Mouse (Mus musculus) lung, embryonic 16.5 days (tissue): ENCODE measurements around the gene Flrt2. TPM values are rescaled to one million over a fixed set of nuclear protein-coding genes. Genes with fewer than 3 reads are reported as not detected.

ENCODE experiments used
- ATAC-seq: fragments of 200-750 bp; cut with Nextera tagmentation; 2 replicates; pipeline ENCODE4 v1.8.0; 2017; ENCODE audit warnings: low read depth, mild to moderate bottlenecking, moderate library complexity
- H3K27ac ChIP-seq: fragments of 300-500 bp; sonication (generic); 2 replicates; pipeline ENCODE4 v1.5.1; 2014; ENCODE audit warnings: mild to moderate bottlenecking, control low read depth, low read length
- H3K27me3 ChIP-seq: fragments of 300-500 bp; sonication (generic); 2 replicates; pipeline ENCODE4 v1.6.1; 2014; ENCODE audit warnings: low read depth, low read length, mixed read lengths; ENCODE audit not compliant: control insufficient read depth, insufficient read depth
- H3K36me3 ChIP-seq: fragments of 300-500 bp; sonication (generic); 2 replicates; pipeline ENCODE4 v1.6.1; 2014; ENCODE audit warnings: low read length; ENCODE audit not compliant: control insufficient read depth, insufficient read depth
- H3K4me1 ChIP-seq: fragments of 300-500 bp; sonication (generic); replicated peaks from 2 replicates; pipeline ENCODE4 v1.6.1; 2014; ENCODE audit warnings: low read length, mixed read lengths; ENCODE audit not compliant: control insufficient read depth, insufficient read depth
- H3K4me2 ChIP-seq: fragments of 300-500 bp; sonication (generic); 2 replicates; pipeline ENCODE4 v1.6.1; 2014; ENCODE audit warnings: low read depth, low read length, control low read depth
- H3K4me3 ChIP-seq: fragments of 300-500 bp; sonication (generic); 2 replicates; pipeline ENCODE4 v1.5.1; 2014; ENCODE audit warnings: mild to moderate bottlenecking, low read length, control low read depth
- H3K9ac ChIP-seq: fragments of 300-500 bp; sonication (generic); 2 replicates; pipeline ENCODE4 v1.6.1; 2014; ENCODE audit warnings: low read length, control low read depth
- H3K9me3 ChIP-seq: fragments of 300-500 bp; sonication (generic); 2 replicates; pipeline ENCODE4 v1.6.1; 2016; ENCODE audit warnings: low read length; ENCODE audit not compliant: control insufficient read depth
- WGBS: fragments of 180-500 bp; shearing (Covaris S2); extraction: QIAGEN DNeasy Blood & Tissue Kit; methylation state at CpG from one replicate; pipeline ENCODE4 v1.1.7; 2014; 5-methylcytosine and 5-hydroxymethylcytosine counted together
- polyA plus RNA-seq: library from polyadenylated mRNA; unstranded; fragments of >200 nt; fragmentation: Nextera tagmentation; extraction: Ambion mirVana; gene quantifications from 2 replicates; pipeline ENCODE4 v1.2.1, GENCODE M21; 2015

Gene Flrt2
- polyA plus RNA-seq, 1 experiment from 2014 or later: 11.0 TPM

DNA sequence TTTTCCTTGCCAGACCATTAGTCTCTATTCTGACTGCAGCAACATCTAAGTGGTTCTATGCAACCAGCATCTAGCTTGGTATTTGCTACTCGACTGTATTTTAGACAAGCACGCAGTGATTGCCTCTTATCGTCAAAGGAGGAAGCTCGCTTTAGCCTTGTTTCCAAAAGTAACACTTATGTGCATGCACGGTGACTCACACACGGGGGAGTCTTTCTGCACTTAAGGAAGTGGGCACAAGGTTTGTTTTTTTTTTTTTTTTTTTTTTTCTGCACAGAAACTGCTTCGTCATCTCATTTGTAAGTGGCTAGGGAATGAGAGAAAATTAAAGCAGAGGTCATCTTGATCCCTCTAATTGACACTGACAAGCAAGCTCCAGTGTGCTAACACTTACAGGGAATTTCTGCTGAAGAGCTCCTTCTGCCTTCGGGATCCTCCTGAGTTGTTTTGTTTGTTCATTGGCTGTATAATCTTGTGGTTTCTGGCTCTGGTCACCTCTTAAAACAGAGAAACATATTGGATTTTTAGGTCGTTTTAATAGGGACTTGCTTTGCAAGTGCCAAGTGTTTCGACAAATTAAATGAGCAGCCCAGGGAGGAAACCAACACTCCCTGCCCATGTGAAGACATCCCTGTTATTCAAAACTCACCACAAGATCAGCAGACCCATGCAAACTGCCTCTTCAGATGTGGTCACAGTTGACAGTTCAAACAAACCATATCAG, 55.0 kb downstream of the Flrt2 start:
- Histone ChIP-seq H3K4me2 (no peak overlapping the region), H3K9ac (no peak overlapping the region), H3K4me1 (peaks cover 13% of the 10 kb centered on the region), H3K4me3 (no peak overlapping the region), H3K27me3 (no peaks in the 10 kb centered on the region), H3K9me3 (no peaks in the 10 kb centered on the region), H3K27ac (no peak overlapping the region), H3K36me3 (no peaks in the 10 kb centered on the region)
- WGBS: 30% methylated on average over 10 of the region's 10 CpGs
- ATAC-seq: 0 out of 2 replicates have a peak, but pooled peaks have one; percentile 36

DNA sequence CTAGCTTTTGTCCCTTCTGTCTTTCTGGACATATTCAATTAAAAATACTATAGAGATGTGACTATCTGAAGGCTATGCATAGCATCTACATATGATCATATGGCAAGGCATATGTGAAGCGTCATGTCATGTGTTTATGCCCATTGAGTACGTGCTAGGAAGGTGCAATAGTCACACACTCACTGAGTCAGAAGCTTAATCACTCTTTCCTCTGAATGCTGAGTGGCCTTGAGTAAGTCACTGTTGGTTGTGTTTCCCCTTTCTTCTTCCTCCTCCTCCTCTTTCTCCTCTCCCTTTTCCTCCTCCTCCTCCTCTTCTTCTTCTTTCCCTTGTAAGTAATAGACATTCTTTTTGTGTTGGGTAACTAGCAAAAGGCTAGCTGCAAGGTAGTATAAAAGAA, 56.7 kb downstream of the Flrt2 start:
- Histone ChIP-seq H3K4me2 (no peak overlapping the region), H3K27me3 (no peaks in the 10 kb centered on the region), H3K4me3 (no peak overlapping the region), H3K27ac (no peak overlapping the region), H3K9ac (no peak overlapping the region), H3K4me1 (peaks cover 8% of the 10 kb centered on the region), H3K9me3 (no peaks in the 10 kb centered on the region), H3K36me3 (no peaks in the 10 kb centered on the region)
- no peak for ATAC-seq
- WGBS: 83% methylated on average over 2 of the region's 2 CpGs

- no peaks in the 10 kb centered on the region for H3K27me3 ChIP-seq
- H3K36me3 ChIP-seq: no peaks in the 10 kb centered on the region
- no peaks in the 10 kb centered on the region for H3K9me3 ChIP-seq
- no peak overlapping the region for H3K27ac ChIP-seq
- H3K9ac ChIP-seq: no peak overlapping the region
- H3K4me2 ChIP-seq: no peak overlapping the region
- ATAC-seq: no peak
- H3K4me3 ChIP-seq: no peak overlapping the region
- peaks cover 7% of the 10 kb centered on the region for H3K4me1 ChIP-seq
- WGBS: 70% methylated on average over 2 of the region's 2 CpGs
Measured at GRCm38 (mm10) chr12:95749248-95749647, 57.2 kb downstream of the Flrt2 start.

GRCm38 (mm10) chr12:95759212-95759746, 67.3 kb downstream of the Flrt2 start:
- H3K36me3 ChIP-seq: no peaks in the 10 kb centered on the region
- ATAC-seq: peak; percentile 95
- 36% methylated on average over 5 of the region's 5 CpGs for WGBS
- H3K4me3 ChIP-seq: no peak overlapping the region
- no peak overlapping the region for H3K27ac ChIP-seq
- H3K4me2 ChIP-seq: no peak overlapping the region; the same call in 1 of the 2 replicates
- H3K9me3 ChIP-seq: no peaks in the 10 kb centered on the region
- H3K4me1 ChIP-seq: 0 out of 2 replicates have a peak, but pooled peaks cover 2% of the 10 kb centered on the region
- no peaks in the 10 kb centered on the region for H3K27me3 ChIP-seq
- H3K9ac ChIP-seq: no peak overlapping the region

GRCm38 (mm10) chr12:95765255-95765654, 73.2 kb downstream of the Flrt2 start:
- Histone ChIP-seq H3K27ac (no peak overlapping the region), H3K4me1 (no peaks in the 10 kb centered on the region), H3K9ac (no peak overlapping the region), H3K36me3 (no peaks in the 10 kb centered on the region), H3K9me3 (no peaks in the 10 kb centered on the region), H3K4me3 (no peak overlapping the region), H3K4me2 (no peak overlapping the region), H3K27me3 (no peaks in the 10 kb centered on the region)
- ATAC-seq: no peak
- 87% methylated on average over 4 of the region's 4 CpGs for WGBS

GRCm38 (mm10) chr12:95769041-95769440, 77.0 kb downstream of the Flrt2 start:
- no peak for ATAC-seq
- WGBS: 82% methylated on average over 2 of the region's 2 CpGs
- H3K4me2 ChIP-seq: no peak overlapping the region
- H3K36me3 ChIP-seq: no peaks in the 10 kb centered on the region
- H3K4me1 ChIP-seq: no peaks in the 10 kb centered on the region
- no peak overlapping the region for H3K4me3 ChIP-seq
- no peaks in the 10 kb centered on the region for H3K9me3 ChIP-seq
- no peak overlapping the region for H3K9ac ChIP-seq
- no peaks in the 10 kb centered on the region for H3K27me3 ChIP-seq
- no peak overlapping the region for H3K27ac ChIP-seq

GRCm38 (mm10) chr12:95770251-95770650, 78.2 kb downstream of the Flrt2 start:
- H3K4me1 ChIP-seq: no peaks in the 10 kb centered on the region
- H3K4me3 ChIP-seq: no peak overlapping the region
- H3K9me3 ChIP-seq: no peaks in the 10 kb centered on the region
- ATAC-seq: no peak
- H3K9ac ChIP-seq: no peak overlapping the region
- H3K4me2 ChIP-seq: no peak overlapping the region
- no peak overlapping the region for H3K27ac ChIP-seq
- no peaks in the 10 kb centered on the region for H3K27me3 ChIP-seq
- no peaks in the 10 kb centered on the region for H3K36me3 ChIP-seq
- 50% methylated on average over 3 of the region's 3 CpGs for WGBS

DNA sequence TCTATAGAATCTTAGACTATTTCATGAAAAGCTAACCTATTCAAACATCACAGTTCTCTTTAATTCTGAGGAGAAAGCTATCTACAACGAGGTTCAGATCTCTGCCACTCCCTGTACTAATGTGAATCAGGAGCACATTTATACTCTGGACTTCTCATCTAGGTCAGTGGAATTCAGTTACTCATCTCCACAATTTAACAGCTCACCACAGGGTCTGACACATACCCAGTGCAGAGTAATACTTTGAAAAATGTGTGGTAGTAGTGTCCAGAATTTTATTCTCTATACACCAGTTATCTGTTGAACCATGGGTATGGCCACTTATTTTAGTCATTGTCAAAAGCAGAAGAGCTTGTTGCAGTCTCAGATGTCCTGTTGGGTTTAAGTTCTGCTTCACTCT, 98.1 kb downstream of the Flrt2 start:
- Histone ChIP-seq H3K4me3 (no peak overlapping the region), H3K4me1 (no peaks in the 10 kb centered on the region), H3K9ac (no peak overlapping the region), H3K4me2 (no peak overlapping the region), H3K27me3 (no peaks in the 10 kb centered on the region), H3K9me3 (no peaks in the 10 kb centered on the region), H3K27ac (no peak overlapping the region), H3K36me3 (no peaks in the 10 kb centered on the region)
- WGBS: 56% methylated on average over 1 of the region's 1 CpGs
- ATAC-seq: no peak

DNA sequence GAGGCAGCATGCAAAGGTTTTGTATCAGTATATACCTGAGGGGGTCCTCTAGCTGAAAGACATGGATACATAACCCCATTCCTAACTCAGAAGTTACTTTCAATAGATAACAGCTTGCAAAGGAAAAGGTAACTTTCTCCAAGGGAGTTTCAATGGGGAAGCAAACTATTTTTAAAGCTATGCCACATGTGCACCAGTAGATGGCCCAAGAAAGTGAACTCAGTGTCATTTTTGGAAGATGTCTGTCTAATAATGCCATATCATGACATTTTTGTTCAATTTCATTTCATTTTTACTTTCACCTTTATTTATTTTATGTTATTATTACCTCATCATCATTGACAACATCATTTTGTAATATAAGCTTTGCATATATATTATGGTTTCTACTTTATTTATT, 124.6 kb downstream of the Flrt2 start:
- Histone ChIP-seq H3K9ac (no peak overlapping the region), H3K36me3 (no peaks in the 10 kb centered on the region), H3K9me3 (no peaks in the 10 kb centered on the region), H3K27ac (no peak overlapping the region), H3K4me2 (no peak overlapping the region), H3K27me3 (no peaks in the 10 kb centered on the region), H3K4me3 (no peak overlapping the region), H3K4me1 (no peaks in the 10 kb centered on the region)
- no peak for ATAC-seq
